Mouse (Mus musculus): ENCODE data around the gene Ntf3.

Gene Ntf3

GRCm38 (mm10) chr6:126159279-126160066 is 7.2 kb downstream of the Ntf3 start:
- no peak for DNase-seq (ENCODE audit: low read depth, low spot score)

- DNase-seq (ENCODE audit: low read depth, low spot score): no peak
These were observed 10.8 kb downstream of the Ntf3 start for GRCm38 (mm10) chr6:126155928-126156327.

- no peak for DNase-seq (ENCODE audit: low read depth, low spot score)
These were observed 12.2 kb downstream of the Ntf3 start for GRCm38 (mm10) chr6:126154372-126154982.

GRCm38 (mm10) chr6:126153154-126153553 is 13.6 kb downstream of the Ntf3 start:
- DNase-seq (ENCODE audit: low read depth, low spot score): no peak

DNA sequence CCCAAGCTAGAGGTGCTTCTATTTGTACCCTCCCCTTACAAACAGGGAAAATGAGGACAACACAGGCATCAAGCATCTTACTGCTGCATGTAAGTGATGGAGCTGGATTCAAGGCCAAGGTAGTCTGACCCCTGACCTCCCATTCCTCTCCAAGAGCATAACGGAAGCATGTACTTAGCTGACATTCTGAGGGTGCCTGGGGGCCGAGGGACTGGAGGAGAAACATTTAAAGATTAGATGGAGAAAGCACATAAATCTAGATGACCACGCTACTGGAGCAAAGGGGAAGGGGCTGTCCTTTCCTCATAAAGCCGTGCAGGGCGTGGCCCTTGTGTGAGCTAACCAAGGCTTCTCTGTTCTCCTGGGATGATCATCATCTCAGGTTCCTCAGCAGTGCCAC is 23.1 kb downstream of the Ntf3 start:
- DNase-seq (ENCODE audit: low read depth, low spot score): no peak

DNA sequence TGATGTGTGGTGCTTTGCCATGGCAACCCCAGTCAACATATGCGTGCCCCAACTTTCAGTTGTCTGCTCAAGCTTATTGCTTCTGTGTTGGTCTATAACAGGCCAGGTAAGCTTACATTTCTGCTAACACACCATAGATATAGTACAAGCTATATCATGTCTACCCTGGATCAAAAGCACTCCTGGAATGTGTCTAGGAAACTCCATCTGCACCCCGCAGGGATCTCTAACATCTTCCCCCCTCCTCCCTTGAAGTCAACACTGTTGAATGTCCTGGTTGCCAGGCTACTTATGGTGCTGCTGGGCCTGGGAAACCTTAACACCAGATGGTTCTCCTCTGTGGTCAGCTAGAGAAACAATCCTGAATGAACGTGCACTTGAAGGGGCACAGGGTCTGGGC is 24.0 kb downstream of the Ntf3 start:
- DNase-seq (ENCODE audit: low read depth, low spot score): no peak

- DNase-seq (ENCODE audit: low read depth, low spot score): no peak
These were observed 24.6 kb downstream of the Ntf3 start for GRCm38 (mm10) chr6:126142021-126142554.

DNA sequence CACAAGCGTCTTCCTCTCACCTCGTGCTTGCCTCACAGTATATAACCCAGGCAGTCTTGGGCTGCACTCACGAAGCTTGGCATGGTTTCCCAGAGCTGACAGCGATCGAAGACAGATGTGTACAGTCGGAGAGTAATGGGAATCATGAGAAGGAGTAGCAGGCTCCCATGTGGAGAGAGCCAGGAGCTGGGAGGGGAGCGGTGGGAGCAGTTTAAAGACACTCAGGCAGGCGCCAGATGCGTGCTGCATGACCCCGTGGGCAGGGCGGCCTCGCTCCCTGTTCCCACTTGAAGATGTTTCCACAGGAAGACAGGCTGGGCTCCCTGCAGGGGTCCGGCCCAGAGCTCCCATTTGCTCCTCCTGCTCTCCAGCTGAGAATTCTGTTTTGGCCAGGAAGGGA is 25.2 kb downstream of the Ntf3 start:
- no peak for DNase-seq (ENCODE audit: low read depth, low spot score)

DNA sequence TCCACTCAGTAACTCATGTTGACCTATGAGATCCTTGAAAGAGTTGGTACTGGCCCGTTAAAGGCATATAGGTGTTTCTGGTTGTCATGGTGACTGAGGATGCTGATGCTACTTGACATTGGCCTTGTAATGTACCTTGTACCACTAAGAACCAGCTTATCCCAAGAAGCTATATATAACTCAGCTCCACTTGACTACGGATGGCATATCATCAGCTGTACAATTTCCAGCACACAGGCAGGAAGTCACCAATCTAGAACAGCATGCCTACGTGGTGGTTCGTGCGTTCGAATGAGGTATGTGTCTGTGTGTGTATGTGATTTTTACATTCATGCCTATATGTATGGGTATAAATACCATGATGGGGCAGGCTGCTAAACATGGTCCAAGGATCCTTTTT is 25.7 kb downstream of the Ntf3 start:
- no peak for DNase-seq (ENCODE audit: low read depth, low spot score)

GRCm38 (mm10) chr6:126140416-126140815 is 26.3 kb downstream of the Ntf3 start:
- no peak for DNase-seq (ENCODE audit: low read depth, low spot score)

- no peak for DNase-seq (ENCODE audit: low read depth, low spot score)
These were observed 32.4 kb downstream of the Ntf3 start for GRCm38 (mm10) chr6:126134155-126134906.

DNA sequence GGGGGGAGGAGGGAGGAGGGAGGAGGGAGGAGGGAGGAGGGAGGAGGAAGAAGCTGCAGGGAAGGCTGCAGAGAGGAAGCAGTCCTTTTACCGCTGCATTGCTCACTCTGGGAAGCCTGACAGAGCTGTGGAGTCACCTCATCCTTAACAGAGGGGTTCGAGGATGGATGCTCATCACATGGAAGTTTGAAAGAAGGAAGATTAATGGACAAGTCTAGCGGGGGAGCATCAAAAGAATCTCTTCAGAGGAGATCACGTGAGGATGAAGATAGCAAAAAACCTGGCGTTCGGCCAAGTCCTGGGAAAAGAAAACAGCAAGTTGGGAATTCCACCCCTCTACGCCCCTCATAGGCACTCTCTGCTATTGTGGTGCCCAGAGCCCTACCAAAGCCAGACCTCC is 38.5 kb downstream of the Ntf3 start:
- DNase-seq (ENCODE audit: low read depth, low spot score): no peak

DNA sequence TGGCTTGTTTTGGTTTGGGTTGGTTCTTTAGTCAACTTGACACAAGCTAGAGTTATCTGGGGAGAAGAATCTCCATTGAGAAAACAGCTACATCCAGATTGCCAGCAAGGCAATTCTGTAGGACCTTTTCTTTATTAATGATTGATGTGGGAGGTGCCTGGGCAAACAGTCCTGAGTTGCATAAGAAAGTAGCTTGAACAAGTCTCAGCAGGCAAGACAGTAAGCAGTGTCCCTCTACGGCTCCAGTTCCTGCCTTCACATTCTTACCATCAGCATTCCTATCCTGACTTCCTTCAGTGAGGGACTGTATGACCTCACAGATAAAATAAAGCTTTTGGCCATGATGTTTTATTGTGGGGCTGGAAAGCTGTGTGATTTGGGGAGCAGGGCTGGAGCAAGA is 48.5 kb downstream of the Ntf3 start:
- no peak for DNase-seq (ENCODE audit: low read depth, low spot score)

- no peak for DNase-seq (ENCODE audit: low read depth, low spot score)
These were observed 49.5 kb downstream of the Ntf3 start for GRCm38 (mm10) chr6:126117191-126117590.

- no peak for DNase-seq (ENCODE audit: low read depth, low spot score)
These were observed 51.6 kb downstream of the Ntf3 start for GRCm38 (mm10) chr6:126114934-126115633.

DNA sequence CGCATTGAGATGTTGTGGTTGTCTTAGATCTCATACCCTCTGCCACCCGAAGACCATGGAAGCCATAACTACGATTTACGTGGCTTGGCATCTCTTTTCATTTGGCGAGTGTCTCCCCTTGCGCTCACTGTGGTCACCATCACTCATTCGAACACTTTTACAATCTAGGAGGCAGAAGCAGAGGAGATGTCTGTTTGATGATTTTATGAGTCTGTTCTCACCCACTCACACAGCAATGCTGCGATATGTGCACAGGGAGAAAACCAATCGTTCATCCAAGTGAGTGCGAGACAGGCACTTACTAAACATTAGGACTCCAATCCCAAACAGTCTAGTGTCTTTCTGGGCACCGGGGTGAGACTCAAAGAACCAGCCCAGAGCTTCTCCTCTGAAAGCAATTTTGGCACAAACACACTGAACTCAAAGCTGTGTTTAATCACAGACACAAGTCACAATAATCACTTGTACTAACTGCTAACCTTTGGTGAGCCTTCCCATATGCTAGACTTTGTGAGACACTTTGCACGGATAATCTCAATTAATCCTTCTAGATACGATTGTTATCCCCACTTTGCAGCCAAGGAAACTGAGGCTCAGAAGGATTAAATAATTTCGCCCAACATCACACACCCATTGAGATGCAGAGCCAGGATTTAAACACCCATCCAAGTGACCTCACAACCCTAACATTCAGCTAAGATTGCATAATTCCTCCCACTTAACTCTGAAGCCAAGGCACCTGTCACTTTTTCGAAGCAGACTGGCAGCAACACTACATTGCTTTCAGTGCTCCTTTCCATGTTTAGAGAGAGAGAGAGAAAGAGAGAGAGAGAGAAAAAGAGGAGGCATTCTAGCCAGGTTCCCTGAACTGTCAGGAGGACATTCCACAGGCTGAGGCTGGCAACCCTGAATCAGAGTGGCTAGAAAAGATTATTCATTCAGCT is 55.5 kb downstream of the Ntf3 start:
- DNase-seq (ENCODE audit: low read depth, low spot score): no peak

- DNase-seq (ENCODE audit: low read depth, low spot score): no peak
These were observed 57.5 kb downstream of the Ntf3 start for GRCm38 (mm10) chr6:126109184-126109583.

GRCm38 (mm10) chr6:126108771-126109170 is 57.9 kb downstream of the Ntf3 start:
- DNase-seq (ENCODE audit: low read depth, low spot score): no peak

DNA sequence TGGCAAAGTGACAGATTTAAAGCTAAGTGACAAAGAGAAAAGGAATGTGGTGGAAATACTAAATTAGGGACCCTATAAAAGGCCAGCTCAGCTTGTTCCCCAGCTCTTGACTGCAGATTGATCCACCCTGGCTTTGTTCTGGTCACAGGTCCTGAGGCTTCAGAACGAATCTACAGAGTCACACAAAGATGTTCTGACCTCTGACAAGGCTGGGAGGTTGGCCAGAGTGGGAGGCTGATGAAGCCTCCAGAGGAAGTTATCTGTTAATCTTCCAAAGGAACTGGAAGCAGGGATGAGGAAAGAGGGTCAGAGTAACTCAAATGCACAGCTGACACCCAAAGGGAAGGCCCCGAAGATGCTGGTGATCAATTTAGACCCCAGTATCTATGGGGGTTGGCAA is 59.3 kb downstream of the Ntf3 start:
- no peak for DNase-seq (ENCODE audit: low read depth, low spot score)

DNA sequence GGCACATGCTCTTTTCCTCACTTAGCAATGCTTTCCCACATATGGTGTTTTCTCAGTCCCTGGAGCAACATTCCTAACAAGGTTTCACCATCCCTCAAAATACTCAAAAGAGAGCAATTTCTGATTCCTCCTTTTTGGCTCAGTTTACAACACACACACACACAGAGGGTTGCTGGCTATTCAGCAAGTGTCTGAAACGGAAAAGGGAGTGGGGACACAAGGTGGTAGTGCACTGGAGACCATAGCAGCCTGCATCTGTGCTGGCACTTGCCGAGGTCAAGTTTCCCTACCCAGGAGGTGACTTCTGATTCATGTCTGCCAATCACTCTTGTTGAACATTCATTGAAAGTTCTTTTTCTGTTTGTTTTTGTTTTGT is 59.9 kb downstream of the Ntf3 start:
- DNase-seq (ENCODE audit: low read depth, low spot score): no peak

Data from CD4-positive, CD25-positive, alpha-beta regulatory T cell, adult 2 months (primary cell).